Mouse (Mus musculus): ENCODE measurements around the gene Dand5.

Gene Dand5

GRCm38 (mm10) chr8:84799136-84799931 is 23.3 kb downstream of the Dand5 start:
- DNase-seq (ENCODE audit: low read depth) = no peak

GRCm38 (mm10) chr8:84798446-84799135 is 24.0 kb downstream of the Dand5 start:
- DNase-seq (ENCODE audit: low read depth) = no peak

- no peak for DNase-seq (ENCODE audit: low read depth)
Measured at GRCm38 (mm10) chr8:84797971-84798370, 24.7 kb downstream of the Dand5 start.

GRCm38 (mm10) chr8:84797256-84797797 is 25.3 kb downstream of the Dand5 start:
- no peak for DNase-seq (ENCODE audit: low read depth)

DNA sequence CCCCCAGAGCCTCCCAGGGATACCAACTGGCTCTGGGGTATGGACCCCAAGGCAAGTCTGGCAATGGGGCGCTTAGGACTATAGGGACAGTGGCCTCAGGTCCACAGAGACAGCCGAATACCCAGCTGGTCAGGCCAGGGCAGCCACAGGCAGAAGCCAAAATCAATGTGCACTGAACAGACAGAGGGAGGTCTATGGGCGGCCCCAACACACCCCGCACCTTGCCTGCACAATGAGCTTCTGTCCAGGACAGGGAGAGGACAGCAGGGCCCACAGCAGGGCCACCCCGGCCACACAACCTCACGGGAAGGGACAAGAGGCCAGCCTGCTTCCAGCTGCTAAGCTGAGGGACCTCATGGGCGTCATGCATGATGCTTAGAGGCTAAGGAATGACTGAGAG is 28.1 kb downstream of the Dand5 start:
- no peak for DNase-seq (ENCODE audit: low read depth)

DNA sequence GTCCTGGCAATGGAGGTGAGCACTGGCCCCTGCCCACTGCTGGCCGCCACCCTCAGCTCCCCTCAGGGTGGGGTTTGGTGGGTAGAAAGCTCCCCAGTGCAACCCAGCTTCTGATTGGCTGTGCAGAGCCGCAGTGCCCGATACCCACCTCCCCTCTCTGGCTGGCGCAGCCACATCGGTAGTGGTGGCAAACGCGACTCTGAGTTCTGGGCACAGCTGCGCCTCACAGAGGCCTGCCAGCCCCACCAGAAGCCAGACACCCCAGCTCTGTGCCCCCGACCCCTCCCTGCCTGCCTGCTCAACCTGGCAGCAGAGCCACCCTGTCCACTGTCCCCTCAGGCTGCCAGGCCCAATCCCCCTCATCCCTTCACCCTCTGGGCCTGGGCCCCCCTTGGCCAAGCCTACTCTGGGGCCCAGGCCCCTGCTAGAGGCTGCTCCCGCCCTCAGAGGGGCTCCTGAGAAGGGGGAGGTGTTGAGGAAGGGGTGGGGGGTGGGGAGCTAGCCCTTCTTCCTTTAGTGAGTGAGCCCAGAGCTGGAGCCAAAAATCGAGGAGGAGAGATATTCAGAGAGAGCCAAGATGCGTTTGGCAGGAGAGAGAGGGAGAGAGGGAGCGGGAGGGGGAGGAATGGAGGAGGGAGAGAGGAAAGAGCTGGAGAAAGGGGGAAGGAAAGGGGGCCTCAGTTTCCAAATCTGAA is 28.7 kb downstream of the Dand5 start:
- no peak for DNase-seq (ENCODE audit: low read depth)

GRCm38 (mm10) chr8:84793134-84793533 is 29.5 kb downstream of the Dand5 start:
- DNase-seq (ENCODE audit: low read depth) = no peak

- no peak for DNase-seq (ENCODE audit: low read depth)
Measured at GRCm38 (mm10) chr8:84792429-84792947, 30.1 kb downstream of the Dand5 start.

- no peak for DNase-seq (ENCODE audit: low read depth)
Measured at GRCm38 (mm10) chr8:84790537-84790936, 32.1 kb downstream of the Dand5 start.

DNA sequence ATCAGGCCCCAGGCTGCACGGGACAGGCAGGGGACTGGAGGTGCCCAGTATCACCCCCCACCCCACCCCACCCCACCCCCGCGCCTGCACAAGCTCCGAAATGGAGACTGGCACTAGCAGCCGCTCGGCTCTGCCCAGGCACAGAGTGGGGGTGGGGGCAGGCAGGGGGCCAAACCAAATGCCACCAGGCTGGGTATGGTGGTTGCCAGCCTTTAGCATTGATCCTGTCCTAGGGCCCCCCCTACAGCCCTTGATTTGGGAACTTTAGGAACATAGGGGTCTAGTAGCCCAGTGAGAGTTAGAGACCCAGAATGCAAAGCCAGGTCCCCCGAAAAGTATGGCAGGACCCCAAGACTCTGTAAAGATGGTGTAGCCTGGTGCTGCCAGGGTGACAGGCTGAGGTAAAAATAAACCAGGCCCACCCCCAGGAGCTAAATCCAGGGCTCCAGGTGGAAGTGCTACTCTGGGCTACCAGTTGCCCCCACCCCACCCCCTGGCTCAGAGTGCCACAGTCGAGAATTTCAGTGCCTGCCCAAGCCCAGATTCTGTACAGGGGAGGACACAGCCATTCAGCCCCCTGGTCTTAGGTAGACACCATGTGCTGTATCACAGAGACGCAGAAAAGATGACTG is 32.7 kb downstream of the Dand5 start:
- DNase-seq (ENCODE audit: low read depth) = no peak

- no peak for DNase-seq (ENCODE audit: low read depth)
Measured at GRCm38 (mm10) chr8:84789345-84789744, 33.3 kb downstream of the Dand5 start.

- DNase-seq (ENCODE audit: low read depth) = no peak
Measured at GRCm38 (mm10) chr8:84788896-84789295, 33.7 kb downstream of the Dand5 start.

DNA sequence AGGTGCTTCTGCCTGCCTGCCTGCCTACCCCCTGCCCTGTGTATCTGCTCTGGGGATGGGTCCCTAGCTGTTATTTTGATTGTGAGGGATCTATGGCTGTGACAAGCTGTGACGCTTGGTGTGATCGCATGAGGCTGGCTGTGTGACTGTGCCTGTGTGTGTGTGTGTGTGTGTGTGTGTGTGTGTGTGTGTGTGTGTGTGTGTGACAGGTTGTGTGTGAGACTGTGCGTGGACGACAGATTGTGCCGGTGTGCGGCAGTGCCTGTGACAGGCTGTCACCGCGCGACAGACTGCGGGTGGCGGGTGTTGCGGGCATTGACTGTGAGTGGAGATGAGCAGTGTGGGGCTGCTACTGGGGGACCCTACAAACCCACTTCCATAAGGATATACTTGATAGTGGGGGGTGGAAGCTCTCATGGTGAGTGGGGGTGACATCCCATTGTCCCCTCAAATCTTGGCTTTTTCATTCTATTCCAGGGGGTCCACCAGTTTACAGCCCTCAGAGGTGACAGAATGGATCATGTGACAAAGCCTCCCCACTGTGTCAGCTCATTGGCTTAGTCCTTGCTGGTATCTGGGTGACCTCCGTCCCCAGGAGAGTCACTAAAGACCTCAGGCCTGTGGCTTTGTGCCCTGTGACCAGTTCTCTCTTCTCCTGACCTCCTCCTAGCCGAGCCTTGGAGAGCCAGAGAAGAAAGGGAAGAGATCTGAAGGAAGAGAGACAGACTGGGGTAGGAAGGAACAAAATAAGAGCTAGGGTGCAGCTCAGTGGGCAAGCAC is 34.9 kb downstream of the Dand5 start:
- DNase-seq (ENCODE audit: low read depth) = no peak

- DNase-seq (ENCODE audit: low read depth) = no peak
Measured at GRCm38 (mm10) chr8:84786801-84787467, 35.7 kb downstream of the Dand5 start.

DNA sequence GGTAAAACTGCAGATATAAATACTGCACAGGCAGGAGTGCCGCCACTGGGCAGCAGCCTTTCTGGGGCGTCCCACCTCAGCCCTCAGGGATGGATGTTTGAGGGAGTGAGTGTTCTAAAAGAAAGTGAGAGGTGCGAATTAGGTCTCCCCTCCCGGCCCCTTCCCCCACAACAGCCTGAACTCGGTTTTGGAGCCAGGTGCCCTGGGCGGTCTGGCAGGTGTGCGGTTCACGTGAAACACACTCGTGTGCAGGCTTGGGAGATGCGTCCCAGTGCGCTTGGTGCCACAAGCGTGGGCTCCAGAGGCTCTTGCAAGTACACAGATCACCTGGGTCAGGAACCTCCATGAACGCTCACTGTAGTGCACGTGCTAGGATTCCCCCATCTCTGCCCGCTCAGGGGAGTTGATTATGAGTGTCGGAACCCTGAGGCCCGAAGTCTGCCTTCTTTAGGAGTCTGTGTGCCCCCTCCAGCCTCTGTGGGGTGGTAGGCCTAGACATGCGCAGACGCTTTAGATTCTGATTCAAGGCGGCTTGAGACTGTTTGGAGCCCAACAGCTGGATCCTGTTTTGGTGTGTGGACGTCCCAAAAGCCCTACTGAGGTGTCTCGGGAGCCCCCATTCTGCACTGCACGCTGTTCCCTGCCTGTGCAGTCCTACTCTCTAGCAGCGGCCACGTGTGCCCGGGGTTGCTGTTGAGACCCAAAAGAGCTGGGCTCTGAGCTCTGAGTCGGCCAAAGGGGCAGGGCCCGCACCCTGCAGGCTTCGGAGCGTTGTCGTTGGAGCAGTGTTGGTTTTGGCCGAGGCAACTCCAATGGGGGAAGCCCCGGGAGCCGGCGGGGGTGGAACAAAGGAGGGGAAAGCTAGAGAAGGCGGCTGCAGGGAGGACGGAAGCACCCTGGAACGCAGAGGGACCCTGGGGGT is 36.6 kb downstream of the Dand5 start:
- DNase-seq (ENCODE audit: low read depth) = no peak

DNA sequence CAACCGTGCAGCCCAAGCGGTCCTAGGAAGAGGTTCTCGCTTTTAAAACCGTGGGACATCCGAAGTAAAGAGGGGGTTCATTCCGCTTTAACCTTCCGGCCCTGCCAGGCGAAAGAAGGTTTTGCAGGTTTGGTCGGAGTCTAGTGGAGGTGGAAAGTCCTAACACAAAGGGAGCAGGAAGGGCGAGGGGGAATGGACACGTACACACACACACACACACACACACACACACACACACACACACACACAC is 37.2 kb downstream of the Dand5 start:
- DNase-seq (ENCODE audit: low read depth) = no peak

GRCm38 (mm10) chr8:84784681-84785505 is 37.7 kb downstream of the Dand5 start:
- DNase-seq (ENCODE audit: low read depth) = no peak

DNA sequence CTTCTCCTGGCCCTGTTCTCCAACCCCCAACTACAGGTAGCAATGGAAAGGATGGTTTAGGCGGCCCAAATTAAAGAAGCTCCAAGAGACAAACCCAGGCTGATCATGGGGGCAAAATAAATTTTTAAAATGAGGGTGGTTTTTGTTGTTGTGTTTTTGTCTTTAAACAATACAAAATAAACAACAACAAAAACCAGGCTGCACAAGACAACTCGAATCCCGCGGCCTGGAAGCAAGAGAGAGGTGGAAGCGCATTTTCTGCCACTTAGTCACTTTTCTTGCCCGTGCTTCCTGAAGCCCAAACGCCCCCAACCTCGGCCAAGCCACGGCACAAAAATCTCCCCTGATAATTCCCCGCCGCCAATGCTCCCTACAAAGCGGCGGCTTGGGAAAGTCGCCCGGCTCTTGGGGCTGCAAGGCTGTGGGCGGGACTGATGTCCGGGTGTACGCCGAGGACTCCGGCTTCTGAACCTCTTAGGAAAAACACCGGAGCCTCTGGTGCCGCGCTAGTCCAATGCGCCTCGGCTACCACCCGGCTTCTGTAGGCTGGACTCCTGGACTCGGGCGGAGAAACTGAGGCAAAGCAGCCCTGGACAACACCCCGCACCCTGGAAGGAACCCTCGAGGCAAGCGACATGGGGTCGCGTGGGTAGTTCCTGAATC is 38.6 kb downstream of the Dand5 start:
- DNase-seq (ENCODE audit: low read depth) = no peak
